Mouse (Mus musculus): Measurements from ENCODE around the gene Mob1b.

- TF ChIP-seq GABPA (IDR thresholded peaks at IDR 0.05; ENCODE audit: insufficient replicate concordance, low read depth, low read length): no peak
- no peak for TF ChIP-seq CTCF (conservative IDR thresholded peaks at IDR 0.05 in 1 of 2, IDR thresholded peaks at IDR 0.05 in 1 of 2; ENCODE audit: low read depth in 2 of 2, low read length in 2 of 2)
- peak; percentile 94 for TF ChIP-seq EP300 (IDR thresholded peaks at IDR 0.05; ENCODE audit: low read length)
- no peak for TF ChIP-seq SMC3 (IDR thresholded peaks at IDR 0.05; ENCODE audit: low read depth, low read length)
- peak; percentile 62 for TF ChIP-seq CHD2 (IDR thresholded peaks at IDR 0.05; ENCODE audit: low read length)
- no peak for TF ChIP-seq SIN3A (IDR thresholded peaks at IDR 0.05; ENCODE audit: low read length)
- no peak for TF ChIP-seq USF1 (IDR thresholded peaks at IDR 0.05; ENCODE audit: low read depth, low read length)
- TF ChIP-seq UBTF (IDR thresholded peaks at IDR 0.05; ENCODE audit: low read depth, low read length): no peak
- no peak for TF ChIP-seq NRF1 (IDR thresholded peaks at IDR 0.05; ENCODE audit: low read depth, low read length)
- TF ChIP-seq ZMIZ1 (IDR thresholded peaks at IDR 0.05; ENCODE audit: low read depth, low read length): no peak
- TF ChIP-seq MAZ (IDR thresholded peaks at IDR 0.05; ENCODE audit: low read depth, low read length): peak; percentile 90
- no peak for TF ChIP-seq POLR2A (IDR thresholded peaks at IDR 0.05; ENCODE audit: low read depth, low read length)
- TF ChIP-seq USF2 (conservative IDR thresholded peaks at IDR 0.05; ENCODE audit: low read depth, low read length): no peak
Observed at GRCm38 (mm10) chr5:88716983-88717382, 3.7 kb upstream of the Mob1b start.

Data from CH12.LX (cell line).